Mouse (Mus musculus) E14TG2a.4 (cell line): Measurements from ENCODE around the gene Izumo3.
"Not testable (repeated sequence)": the region's sequence is repeated elsewhere in the genome, so short reads cannot be mapped to it uniquely, and the experiment has no call there.

ENCODE experiments used
- CTCF ChIP-seq: conservative IDR thresholded peaks from 2 replicates; pipeline ENCODE4 v1.5.1; 2014; ENCODE audit warnings: low read length
- NANOG ChIP-seq: IDR thresholded peaks from 2 replicates; pipeline ENCODE4 v1.6.1; 2014; ENCODE audit warnings: borderline replicate concordance, low read length, mixed read lengths
- POU5F1 ChIP-seq: IDR thresholded peaks from 2 replicates; pipeline ENCODE4 v1.6.1; 2014; ENCODE audit warnings: low read length, borderline replicate concordance

- TF ChIP-seq CTCF, NANOG, POU5F1: not testable (repeated sequence)
Observed at GRCm38 (mm10) chr4:92191649-92192048, 44.6 kb upstream of the Izumo3 start, which contains the start of gene Gm12666.
